Mouse (Mus musculus) fibroblast of lung, adult 2 months (primary cell): Measurements from ENCODE around the gene Csdc2.
A peak's percentile ranks its signal among the peaks of the same experiment; 100 is the strongest.
"Not testable (repeated sequence)": the region's sequence is repeated elsewhere in the genome, so short reads cannot be mapped to it uniquely, and the experiment has no call there.

Experiments used
- DNase-seq: peaks from one replicate; pipeline ENCODE4 v3.0.0-alpha.2; 2011; ENCODE audit warnings: low read depth

Csdc2 gene

DNA sequence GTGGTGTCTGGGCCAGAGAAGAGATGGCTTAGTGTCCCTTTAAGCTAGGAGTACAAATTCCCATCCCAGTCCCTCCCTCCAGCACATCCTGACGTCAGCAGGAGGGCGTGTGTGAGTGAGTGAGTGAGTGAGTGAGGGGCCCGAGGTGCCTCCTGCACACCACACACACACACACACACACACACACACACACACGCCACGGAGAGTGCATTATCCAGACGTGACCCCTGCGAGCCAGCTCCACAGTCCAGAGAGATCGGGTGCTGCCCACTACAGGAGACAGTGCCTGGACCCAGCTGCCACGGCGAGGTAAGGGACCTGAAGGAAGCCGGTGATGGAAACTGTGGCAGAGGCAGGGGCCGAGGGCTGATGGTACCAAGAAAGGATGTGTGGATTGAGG, at the start of gene Csdc2:
Csdc2 (plus strand) TSS at position 81 of the 400 bp plus-strand sequence.
- no peak for DNase-seq

DNA sequence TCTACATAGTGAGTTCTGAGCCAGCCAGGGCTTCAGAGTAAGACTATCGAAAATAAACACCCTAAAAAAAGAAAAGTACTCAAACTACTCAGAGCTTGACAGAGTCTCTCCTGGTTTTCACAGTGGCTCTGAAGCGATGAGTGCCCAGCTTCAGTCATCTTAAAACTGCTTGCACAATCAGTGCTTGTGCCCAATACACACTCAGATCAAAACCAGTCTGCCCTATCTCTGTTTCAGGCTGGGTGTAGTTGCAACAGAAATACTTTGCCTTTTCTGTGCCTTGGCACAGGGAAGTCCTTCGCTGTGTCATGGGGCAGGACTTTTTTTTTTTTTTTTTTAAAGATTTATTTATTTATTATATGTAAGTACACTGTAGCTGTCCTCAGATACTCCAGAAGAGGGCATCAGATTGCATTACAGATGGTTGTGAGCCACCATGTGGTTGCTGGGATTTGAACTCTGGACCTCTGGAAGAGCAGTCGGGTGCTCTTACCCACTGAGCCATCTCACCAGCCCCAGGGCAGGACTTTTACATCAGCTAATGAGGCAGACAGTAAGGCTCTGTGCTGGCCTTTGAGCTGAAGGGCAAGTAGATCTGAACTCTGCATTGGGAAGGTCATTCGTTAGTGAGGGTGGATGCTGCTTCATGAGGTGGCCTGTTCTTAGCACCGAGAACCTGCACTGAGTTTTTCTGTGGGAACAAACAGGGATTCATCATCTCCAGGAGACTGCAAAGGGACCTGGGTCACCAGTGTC, 49.6 kb upstream of the Csdc2 start:
- no peak for DNase-seq

DNA sequence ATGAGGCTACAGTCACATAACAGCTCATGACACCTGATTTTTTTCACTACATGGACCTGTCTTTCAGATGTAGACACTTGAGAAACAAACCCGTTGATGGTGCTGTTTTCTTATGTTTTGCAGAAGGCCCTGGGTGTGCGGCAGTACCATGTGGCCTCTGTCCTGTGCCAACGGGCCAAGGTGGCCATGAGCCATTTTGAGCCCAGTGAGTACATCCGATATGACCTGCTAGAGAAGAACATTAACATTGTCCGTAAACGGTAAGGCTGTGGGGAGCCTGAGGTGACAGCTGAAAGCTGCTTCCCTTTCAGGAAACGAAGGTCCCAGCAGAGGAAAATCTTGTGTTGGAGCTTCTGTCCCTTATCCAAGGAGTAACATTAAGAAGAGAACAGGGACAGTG, 47.4 kb upstream of the Csdc2 start:
- no peak for DNase-seq

DNA sequence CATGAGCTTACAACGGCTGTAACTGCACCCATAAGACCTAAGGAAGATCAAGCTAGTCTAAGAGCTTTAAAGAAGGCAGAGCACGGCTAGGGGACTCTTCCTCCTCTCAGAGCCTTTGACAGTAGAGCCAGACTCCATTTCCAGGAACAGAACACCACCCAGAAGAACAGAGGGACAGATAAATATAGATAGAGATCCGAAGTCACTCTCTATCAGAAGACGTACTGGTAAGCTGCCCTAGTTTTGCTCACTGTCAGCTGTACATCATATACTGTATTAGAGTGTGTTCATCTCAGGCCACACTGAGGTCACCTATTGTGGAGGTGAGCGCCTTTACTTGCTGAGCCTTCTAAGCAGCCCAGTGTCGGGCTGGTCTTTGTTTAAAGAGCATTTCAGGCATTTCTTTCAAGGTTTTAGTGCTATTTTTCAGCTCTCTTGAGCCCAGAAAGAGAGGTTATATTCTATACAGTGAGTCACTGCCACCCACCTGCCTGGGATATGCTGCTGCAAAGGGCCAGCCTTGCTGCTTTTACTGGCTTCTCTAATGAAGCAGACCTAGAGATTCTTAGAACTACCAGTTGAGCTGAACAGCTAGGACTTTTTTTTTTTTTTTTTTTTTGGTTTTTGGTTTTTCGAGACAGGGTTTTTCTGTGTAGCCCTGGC, 45.3 kb upstream of the Csdc2 start:
- no peak for DNase-seq

DNA sequence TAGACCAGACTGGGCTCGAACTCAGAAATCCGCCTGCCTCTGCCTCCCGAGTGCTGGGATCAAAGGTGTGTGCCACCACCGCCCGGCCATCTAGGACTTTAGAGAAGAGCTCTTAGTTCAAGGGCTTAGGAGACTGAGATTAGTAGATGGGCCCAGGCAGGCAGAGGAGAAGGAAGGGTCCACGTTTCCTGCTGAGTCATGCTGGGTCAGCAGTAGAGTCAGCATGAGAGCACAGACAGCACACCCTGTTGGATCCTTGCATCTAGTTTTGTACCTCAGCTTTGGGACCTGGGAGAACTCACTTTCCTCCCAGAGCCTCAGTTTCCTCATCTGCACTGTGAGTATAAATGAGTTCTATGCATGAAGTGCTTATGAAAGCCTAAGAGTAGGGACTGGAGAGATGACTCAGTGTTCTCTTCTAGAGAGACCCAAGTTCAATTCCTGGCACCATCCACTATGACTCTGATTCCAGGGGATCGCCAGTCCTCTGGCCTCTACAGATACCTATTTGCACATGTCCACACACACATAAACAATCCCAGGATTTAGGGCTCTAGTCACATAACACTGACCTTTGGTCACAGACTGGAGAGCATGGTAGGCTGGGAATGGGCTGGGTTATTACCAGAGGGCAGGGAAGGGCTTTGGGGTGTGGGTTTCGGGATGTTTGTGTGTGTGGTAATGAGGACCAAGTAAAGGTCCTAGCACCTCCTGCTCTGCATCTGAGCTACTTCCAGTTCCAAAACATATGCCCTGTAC, 44.6 kb upstream of the Csdc2 start:
- DNase-seq, result no peak

DNA sequence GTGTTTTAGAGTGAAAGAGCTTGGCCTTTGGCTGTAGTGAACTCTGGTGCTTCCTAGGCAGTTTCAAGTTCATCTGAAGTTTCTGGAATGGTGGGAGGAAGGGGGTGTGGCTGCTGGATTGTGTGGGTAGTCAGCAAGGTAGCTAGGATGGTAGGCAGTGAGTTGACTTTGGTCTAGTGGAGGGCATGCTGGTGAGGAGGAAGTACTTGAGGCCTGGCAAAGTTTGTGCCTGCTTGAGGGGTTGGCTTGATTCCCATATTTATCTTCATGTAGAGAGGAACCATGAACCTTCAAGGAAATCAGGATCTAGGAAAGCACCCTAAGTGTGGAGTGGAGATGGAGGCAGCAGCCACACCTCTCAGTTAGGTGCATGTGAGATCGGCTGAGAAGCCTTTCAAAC, 42.6 kb upstream of the Csdc2 start:
- DNase-seq, result no peak

DNA sequence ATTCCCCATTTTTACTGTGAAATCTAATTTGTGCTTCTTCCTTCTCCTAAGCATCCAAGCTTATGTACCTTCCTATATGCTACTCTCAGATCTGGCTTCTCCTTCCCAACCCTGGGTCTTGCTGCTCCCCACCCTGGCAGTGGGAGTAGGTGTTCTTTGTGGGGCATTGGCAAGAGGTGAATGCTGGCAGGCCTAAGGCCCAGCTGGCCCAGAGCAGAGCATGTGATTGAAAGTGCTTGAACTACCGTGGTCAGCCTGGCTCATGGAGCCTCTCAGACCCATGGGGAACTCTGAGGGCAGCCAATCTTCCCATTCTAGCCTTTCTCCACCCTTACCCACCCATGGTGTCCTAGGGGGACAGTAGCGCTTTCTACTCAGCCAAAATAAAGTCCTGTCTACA, 40.2 kb upstream of the Csdc2 start:
- no peak for DNase-seq

DNA sequence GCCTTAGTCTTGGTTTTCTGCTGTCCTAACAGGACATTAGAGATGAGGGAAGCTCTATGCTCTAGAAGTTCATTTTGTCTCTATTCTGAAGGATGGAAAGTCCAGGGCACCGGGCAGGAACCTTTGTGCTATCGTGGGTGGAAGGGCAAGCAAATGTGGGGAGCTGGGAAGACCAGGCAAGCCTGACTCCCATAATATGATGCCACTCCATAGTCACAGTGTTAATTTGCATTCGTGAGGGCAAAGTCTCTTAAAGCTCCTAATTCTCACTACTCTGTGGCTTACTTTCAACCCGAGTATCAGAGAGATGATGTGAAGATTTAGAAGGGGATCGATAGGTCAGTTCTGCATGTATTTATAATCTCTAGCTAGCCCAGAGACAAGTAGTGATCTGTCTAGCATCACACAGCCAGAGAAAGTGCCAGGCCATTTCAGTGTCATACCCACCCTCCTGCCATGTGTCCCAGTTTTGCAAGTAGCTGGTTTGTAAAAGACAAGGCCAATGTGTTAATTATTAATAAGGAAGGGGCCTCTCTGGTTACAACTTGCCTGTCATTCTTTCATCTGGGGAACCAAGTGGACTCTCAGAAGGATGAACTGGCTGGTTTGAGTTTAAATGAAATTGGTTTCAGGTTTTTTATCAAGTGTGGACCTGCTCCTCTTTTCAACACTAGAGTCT, 38.8 kb upstream of the Csdc2 start:
- DNase-seq, result no peak

DNA sequence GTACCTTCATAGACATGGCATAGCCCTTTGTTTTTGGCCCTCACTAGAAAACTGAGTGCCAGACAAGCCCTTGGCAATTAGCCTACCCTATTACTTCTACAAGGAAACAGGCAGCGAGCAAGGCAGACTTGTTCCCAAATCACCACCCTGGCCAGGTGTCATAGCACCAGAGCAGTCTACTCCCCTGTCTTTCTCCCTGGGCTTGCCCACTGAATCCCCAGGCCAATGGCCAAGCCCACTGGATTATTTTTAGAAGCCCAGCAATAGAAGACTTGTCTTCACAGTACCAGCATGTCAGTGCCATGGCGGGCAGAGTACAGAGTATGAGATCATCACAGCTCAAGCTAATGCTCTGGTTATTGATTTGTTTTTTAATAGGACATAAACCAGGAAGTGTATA, 37.8 kb upstream of the Csdc2 start:
- DNase-seq, result no peak

DNA sequence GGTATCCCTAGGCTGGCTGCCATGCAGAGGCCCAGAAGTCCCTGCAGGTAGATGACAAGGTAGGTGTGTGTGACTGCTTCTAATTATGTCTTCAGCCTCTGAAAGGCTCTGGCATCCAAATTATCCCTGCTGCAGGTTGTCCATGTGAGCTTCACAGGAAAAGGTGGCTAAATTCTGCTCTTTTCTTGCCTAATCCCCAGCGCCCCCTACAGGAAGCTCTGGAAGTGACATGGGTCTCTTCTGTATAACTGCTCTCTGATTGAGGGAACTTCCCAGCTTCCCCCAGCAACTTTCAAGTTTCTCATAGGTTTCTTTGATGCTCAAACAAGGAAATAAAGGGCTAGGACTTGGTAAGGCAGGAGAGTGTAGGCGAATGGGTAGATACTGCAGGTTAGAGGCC, 31.6 kb upstream of the Csdc2 start:
- no peak for DNase-seq

DNA sequence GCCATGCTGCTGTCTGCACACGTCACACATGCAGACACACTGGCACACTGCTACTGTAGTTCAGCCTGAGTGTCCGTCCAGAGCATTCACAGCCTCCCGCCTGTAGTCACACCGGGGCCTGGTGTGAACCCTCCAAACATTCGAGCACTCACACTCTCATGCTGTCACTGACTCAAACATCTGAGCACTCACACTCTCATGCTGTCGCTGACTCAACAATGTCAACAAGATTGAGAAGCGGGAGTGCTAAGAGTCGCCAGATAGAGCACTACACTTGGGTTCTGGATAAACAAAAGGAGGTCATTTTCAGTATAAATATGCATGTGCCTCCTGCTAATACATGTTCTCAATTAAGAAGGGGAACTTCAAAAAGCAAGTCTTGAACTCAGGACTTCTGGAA, 28.6 kb upstream of the Csdc2 start:
- DNase-seq, result no peak

DNA sequence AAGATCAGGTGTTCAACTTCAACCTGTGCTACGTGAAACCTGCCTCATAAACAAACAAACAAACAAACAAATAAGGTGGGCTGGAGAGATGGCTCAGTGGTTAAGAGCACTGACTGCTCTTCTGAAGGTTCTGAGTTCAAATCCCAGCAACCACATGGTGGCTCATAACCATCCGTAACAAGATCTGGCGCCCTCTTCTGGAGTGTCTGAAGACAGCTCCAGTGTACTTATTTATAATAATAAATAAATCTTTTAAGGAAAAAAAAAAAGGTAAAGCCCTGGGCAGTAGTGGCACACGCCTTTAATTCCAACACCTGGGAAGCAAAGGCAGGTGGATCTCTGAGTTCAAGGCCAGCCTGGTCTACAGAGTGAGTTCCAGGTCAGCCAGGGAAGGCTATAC, 27.8 kb upstream of the Csdc2 start:
- not testable (repeated sequence) for DNase-seq

DNA sequence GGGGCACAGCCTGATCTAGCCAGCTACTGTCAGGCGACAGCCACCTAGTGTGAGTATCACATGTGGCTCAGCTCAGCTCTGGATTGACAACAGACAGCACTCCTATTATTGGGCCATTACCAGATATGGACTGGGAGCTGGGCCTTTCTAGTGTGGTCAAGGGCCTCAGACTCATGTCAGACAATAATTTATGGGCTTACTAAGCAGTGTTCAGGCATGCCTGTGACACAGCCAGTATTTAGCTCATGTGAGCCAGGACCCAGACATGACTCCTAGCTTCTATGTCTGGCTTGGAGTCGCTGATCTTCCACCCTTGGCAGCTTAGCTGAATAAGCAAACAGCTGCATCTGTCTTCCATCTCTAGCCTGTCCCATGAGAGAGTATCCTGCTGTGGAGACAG, 24.1 kb upstream of the Csdc2 start:
- DNase-seq, result no peak

DNA sequence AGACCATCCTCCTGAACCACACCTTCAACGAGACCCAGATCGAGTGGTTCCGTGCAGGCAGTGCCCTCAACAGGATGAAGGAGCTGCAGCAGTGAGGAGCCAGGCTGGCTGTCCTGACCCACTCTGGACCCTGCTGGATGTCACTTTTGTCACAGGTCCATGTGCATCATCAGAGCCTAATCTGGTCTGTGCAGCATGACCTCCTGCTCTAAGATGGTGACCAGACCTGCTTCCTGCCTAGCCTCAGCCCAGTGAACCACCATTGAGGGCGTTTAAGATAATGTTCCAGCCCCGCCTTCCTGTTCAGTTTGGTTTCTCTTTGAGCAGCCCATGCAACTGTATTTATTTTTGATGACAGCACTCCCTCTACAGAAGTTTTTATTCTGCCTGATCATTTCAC, 21.9 kb upstream of the Csdc2 start:
- no peak for DNase-seq

DNA sequence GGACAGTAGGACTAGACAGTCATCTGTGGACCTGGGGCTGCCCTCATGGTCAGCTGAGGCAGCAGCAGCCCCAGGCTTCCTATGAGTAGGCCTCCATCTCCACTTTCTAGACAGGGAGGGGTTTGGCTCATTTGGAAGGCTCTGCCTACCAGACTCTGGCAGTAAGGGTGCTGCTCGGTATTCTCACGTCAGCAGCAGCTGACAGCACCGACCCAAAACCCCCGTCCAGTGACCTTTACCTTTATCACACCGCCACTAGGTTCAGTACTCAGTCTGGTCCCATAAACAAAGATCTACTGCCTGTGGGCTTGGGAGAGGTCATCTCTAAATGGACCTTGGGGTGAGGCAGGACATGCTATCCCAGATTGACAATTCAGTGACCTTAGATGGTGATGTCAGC, 20.9 kb upstream of the Csdc2 start:
- DNase-seq, result no peak

DNA sequence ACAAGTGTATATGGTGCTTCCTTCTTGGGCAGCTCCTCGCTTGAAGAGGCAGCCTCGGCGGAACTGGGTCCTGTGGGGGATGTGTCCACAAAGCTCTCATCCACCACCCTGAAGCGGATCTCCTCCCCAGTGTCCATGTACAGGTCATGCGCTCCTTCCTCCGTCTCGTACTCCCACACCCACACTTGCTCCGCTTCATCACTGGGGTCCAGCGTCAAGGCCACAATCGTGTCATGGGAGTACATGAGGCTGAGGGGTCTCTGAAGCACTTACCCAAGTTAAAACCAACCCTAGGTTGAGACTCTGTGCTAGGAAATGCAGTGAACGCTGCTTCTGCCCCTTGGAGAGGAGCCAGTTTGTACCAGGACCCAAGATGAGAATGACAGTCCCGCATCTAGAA, 19.4 kb upstream of the Csdc2 start:
- DNase-seq, result no peak

DNA sequence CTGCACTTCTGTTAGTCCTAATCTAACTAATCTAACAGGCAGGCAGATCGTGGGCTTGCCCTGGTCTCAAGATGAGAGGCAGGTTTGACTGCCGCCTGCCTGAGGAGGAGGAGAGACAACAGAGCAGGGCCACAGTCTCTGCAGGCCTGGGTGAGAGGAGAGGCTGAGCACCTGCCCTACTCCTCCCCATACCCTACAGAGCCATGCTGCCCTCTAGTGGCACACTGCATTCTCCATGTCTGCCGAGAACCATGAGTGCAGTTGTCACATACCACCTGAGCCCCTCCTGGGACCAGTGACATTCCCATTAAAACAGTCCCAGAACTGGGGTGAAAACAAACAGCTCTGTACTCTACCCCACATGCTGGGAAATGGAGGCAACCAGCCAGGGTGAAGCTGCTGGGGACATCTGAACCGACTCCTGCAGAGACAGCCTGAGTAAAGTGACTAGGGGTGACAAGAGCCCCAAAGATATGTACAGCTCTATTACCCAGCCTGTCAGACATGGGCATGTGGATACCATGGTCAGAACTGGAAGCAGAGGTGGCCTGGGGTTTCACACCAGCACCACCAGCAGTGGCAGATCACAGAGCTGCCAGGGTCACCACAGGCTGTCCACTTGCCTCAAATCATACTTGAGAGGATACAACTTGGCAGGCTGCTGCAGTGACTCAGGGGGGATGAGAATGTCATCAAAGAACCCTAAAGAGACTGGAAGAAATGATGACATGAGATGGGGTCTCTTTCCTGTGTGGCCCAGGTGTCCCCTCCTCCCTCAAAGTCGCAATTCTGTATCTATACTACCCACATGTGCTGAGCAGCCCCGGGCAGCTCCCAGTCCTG, 18.7 kb upstream of the Csdc2 start:
- DNase-seq, result no peak

DNA sequence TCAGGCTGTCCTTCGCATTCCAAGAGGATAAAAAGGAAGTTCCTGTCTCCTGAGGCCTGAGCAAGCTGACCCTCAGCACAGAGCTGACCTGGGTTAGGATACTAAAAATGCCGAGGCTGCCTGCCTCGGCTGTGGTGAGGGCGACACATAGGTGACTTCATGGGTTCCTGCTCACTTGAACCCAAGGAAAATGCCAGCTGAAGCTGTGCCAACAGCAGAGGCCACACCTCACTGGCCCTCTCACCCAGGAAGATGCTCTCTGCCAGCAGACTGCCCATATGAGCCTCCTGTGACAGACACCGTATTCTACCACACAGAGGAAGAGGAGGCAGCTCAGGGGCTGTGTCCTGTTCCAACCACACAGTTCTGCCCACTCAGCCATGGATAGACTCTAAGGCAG, 17.5 kb upstream of the Csdc2 start:
- no peak for DNase-seq

DNA sequence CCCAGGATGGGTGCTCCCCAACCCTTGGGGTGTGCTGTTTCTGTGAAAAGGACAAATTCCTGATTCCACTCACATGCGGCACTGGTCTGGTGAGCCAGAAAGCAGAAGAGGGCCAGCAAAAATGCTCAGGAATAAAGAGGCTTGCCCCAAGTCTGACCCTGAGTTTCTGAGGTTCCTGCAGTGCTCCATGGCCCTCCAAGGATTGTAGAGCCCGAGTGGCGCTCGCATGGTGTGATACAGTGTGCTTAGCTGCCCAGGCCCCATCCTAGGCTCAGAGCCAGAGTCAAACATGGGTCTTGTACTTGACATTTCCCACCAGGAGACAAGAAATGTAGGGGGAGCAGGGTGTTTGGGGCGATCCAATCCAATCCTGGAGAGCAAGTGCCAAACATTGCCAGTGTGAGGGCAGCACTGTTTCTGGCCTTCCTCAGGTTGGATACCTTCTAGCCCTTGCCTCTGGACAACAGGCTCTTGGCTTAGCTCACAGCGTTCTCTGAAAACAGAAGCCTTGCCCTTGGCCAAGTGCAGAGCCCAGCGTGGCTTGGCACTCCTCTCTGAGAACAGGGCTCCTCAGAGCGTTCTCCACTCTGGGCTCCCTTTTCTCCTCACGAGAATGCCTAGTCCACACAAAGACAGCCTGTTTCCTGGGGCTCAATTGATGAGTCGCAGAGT, 15.9 kb upstream of the Csdc2 start:
- peak; percentile 70 for DNase-seq

DNA sequence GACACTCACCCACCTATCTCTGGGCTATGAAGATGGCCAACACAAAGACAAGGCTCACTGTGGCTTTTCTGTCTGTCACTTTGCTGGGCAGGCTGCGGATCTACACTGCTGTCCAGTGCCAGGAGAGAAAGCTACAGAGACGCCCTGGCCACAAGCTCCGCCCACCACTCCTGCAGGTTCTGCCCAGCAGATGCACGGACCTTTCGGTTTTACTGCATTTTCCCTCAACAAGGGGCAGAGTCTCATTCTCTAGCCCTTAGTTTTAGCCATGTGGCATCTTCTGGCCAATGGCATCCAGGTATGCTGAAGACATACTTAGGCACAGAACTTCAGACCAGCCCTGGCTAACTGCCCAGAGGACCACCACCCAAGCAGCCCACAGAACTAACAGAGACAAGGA, 15.3 kb upstream of the Csdc2 start:
- no peak for DNase-seq

DNA sequence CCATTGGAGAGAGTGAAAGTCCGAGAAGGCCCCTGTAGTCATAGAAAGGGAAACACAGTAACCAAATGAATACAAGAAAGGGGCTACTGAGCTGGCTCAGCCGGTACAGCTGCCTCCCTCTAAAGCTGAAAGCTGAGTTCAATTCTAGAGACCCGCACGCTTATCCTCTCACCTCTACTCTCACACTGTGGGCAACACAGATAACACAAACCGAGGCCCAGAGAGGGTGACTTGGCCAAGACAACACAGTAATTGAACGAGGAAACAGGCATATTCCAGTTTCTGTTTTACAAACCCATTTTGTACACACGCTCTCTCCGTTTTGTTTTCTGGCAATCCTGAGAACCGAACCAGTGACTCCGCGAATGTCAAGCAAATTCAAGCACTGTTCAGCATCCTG, 11.6 kb upstream of the Csdc2 start:
- no peak for DNase-seq
